Mouse (Mus musculus) inflammation-experienced regulatory T-cells, adult 6 months (primary cell): ENCODE data around the gene Cst7. TPM values are rescaled to one million over a fixed set of nuclear protein-coding genes. Genes with fewer than 3 reads are reported as not detected.

Experiments used
- ATAC-seq: one replicate; pipeline ENCODE4 v1.8.0; 2017
- polyA plus RNA-seq, 3 experiments: library from polyadenylated mRNA; unstranded; fragments of 100-300 nt; shearing (Covaris generic); gene quantifications; one replicate each; pipeline ENCODE4 v1.2.1; 2017

The Cst7 gene
- polyA plus RNA-seq, 3 experiments from 2014 or later: 241 to 305 (median 284) TPM

DNA sequence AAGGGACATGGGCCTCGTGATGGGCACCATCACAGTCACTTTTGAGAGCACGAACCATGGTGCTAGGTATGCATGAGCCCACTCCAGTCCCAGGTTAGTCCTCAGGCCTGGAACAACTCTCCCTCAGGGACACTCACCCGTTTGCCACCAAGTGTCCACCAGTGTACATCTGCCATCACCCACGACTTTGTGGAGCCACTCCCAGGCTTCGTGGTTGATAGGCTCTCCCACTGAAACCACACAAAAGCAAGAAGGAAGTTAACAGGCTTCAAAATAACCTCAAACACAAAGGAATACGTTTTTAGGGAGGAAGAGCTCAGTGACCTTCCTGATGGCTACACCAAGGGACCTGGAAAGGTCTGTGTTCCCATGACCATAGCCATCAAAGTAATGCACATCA lies 56.9 kb downstream of the Cst7 start:
- no peak for ATAC-seq

Other genes with a start within 250 kb of the Cst7 start
- 10 to 100 TPM in 1 of 3 experiments, 1 to 10 TPM in 1, not detected in 1; 6.4 to 21.2 TPM for gene Gm10130, start 246.7 kb upstream of the Cst7 start, polyA plus RNA-seq
- 10 to 100 TPM in 1 of 3 experiments, 1 to 10 TPM in 2; 7.1 to 15.9 (median 9.0) TPM for gene 3300002I08Rik, start 207.7 kb upstream of the Cst7 start, polyA plus RNA-seq
- gene Zfp442, start 118.9 kb upstream of the Cst7 start, polyA plus RNA-seq: 10 to 100 TPM in 1 of 3 experiments, 1 to 10 TPM in 2; 8.1 to 16.4 (median 9.3) TPM
- under 1 TPM in 2 of 3 experiments, not detected in 1; 0.33 to 0.43 TPM for gene Zfp345, start 85.3 kb upstream of the Cst7 start, polyA plus RNA-seq
- 10 to 100 TPM; 14.9 to 16.8 (median 15.8) TPM for gene Apmap, start 38.2 kb downstream of the Cst7 start, polyA plus RNA-seq
- gene Acss1, start 98.1 kb downstream of the Cst7 start, polyA plus RNA-seq: 10 to 100 TPM in 2 of 3 experiments, 1 to 10 TPM in 1; 7.4 to 18.7 (median 13.7) TPM
- gene Vsx1, start 118.9 kb downstream of the Cst7 start, polyA plus RNA-seq: not detected
- 10 to 100 TPM; 20.2 to 37.4 (median 35.8) TPM for gene Entpd6, start 178.6 kb downstream of the Cst7 start, polyA plus RNA-seq
- 10 to 100 TPM; 45.0 to 48.4 (median 46.1) TPM for gene Pygb, start 216.3 kb downstream of the Cst7 start, polyA plus RNA-seq